Comparison of ENCODE assay signal across 8 mouse cellular contexts in the genomic region with DNA sequence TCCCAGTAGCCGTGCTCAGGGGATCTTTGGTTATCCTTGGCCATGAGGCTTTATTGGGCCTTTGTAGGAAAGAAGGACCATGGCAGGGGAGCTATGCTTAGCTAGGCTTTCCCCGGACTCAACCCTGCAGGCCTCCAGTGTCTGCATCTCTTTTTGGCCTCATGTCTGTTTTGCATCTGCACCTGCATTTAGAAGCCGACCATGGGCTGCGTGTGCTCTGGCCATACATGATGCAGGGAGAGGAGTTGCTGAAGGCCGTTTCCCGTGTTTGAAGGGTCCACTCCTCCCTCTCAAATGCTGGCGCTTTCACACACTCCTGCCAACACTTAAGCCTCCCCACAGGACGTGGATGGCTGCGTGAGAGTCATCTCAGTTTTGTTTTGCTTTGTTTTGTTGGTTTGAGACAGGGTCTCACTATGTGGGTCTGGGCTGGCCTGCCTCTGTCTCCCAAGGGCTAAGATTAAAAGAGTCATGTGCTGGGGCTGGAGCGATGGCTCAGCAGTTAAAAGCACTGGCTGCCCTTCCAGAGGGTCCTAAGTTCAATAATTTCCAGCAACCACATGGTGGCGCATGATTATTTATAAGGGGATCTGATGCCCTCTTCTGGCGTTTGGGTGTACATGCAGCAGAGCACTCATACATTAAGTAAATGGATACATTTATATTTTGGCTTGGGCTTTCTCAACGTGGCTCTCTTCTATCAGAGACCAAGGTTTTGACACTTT. TPM values are rescaled to one million over a fixed set of nuclear protein-coding genes. Genes with fewer than 3 reads are reported as not detected.
DNase-seq lines count a peak whose midpoint lies in the region; ATAC-seq lines count a peak whose summit lies in the region.

No protein-coding gene starts in this region.

- peak; percentile 18 for ATAC-seq in frontal cortex, adult (ENCODE audit: low TSS enrichment)
- peak; percentile 18; the same call in 1 of the 2 replicates for ATAC-seq in hindbrain, embryonic 14.5 days (ENCODE audit: low FRiP score)
- ATAC-seq in megakaryocyte, adult 5-6 weeks (ENCODE audit: poor library complexity, severe bottlenecking) = peak; percentile 86

- H3K27ac ChIP-seq in embryonic facial prominence, embryonic 10.5 days (replicated peaks) = no peak overlapping the region
- no peak overlapping the region; the same call in 1 of the 2 replicates for H3K27ac ChIP-seq in hindbrain, embryonic 14.5 days

- WGBS in embryonic facial prominence, embryonic 10.5 days = 44% methylated on average over 13 of the region's 13 CpGs
- WGBS in hindbrain, embryonic 14.5 days = 46% methylated on average over 13 of the region's 13 CpGs

- H3K4me2 ChIP-seq in hindbrain, embryonic 14.5 days (replicated peaks) = peak overlapping the region; percentile 13; the same call in 1 of the 2 replicates

- peaks cover 38% of the 10 kb centered on the region for H3K27me3 ChIP-seq in embryonic facial prominence, embryonic 10.5 days (replicated peaks; ENCODE audit: low read depth, poor library complexity, severe bottlenecking)
- no peaks in the 10 kb centered on the region for H3K27me3 ChIP-seq in hindbrain, embryonic 14.5 days (ENCODE audit: control insufficient read depth, insufficient read depth, low read length)

- DNase-seq in frontal cortex, postnatal 25 days (ENCODE audit: low spot score in 2 of 2) = no peak
- DNase-seq in T-cell, adult 2 months (ENCODE audit: low spot score) = peak; percentile 60
- peak; percentile 67 for DNase-seq in embryonic facial prominence, embryonic 10.5 days (ENCODE audit: low spot score)
- peak; percentile 87 for DNase-seq in hindbrain, embryonic 14.5 days (ENCODE audit: low spot score)
- peak; percentile 30 to 49 for DNase-seq in layer of hippocampus, postnatal 36 days
- peak; percentile 44 for DNase-seq in right cerebral cortex, postnatal 25 days

- H3K36me3 ChIP-seq in embryonic facial prominence, embryonic 10.5 days (replicated peaks) = no peaks in the 10 kb centered on the region
- H3K36me3 ChIP-seq in hindbrain, embryonic 14.5 days (replicated peaks; ENCODE audit: control insufficient read depth, insufficient read depth) = peaks cover 52% of the 10 kb centered on the region

- no peaks in the 10 kb centered on the region for H3K9me3 ChIP-seq in embryonic facial prominence, embryonic 10.5 days
- no peaks in the 10 kb centered on the region for H3K9me3 ChIP-seq in hindbrain, embryonic 14.5 days (ENCODE audit: control insufficient read depth, low read length)

- no peak overlapping the region for H3K9ac ChIP-seq in hindbrain, embryonic 14.5 days

- H3K4me1 ChIP-seq in embryonic facial prominence, embryonic 10.5 days = peaks cover 17% of the 10 kb centered on the region
- 0 out of 2 replicates have a peak, but pooled peaks cover 13% of the 10 kb centered on the region for H3K4me1 ChIP-seq in hindbrain, embryonic 14.5 days (replicated peaks; ENCODE audit: control insufficient read depth, insufficient read depth, low read length)

- H3K4me3 ChIP-seq in embryonic facial prominence, embryonic 10.5 days = no peak overlapping the region
- no peak overlapping the region for H3K4me3 ChIP-seq in hindbrain, embryonic 14.5 days (replicated peaks; ENCODE audit: low read length)

RNA-seq across cellular contexts. Expression of a gene that starts 4.1 kb away (rescaled TPM):
- 22.1 and 25.2 TPM in 2 replicates for polyA plus RNA-seq in embryonic facial prominence, embryonic 10.5 days (2016; fragmentation: Nextera tagmentation; extraction: Ambion mirVana)
- 412 and 543 TPM in 2 replicates for polyA plus RNA-seq in hindbrain, embryonic 14.5 days (2014; fragmentation: Nextera tagmentation; extraction: Ambion mirVana)
- total RNA-seq in layer of hippocampus, postnatal 36 days (2021) = 100 to 1,000 TPM; 527 to 578 TPM
- total RNA-seq in megakaryocyte, adult 5-6 weeks (2015) = not detected in 2 replicates
- total RNA-seq in megakaryocyte, adult 5-6 weeks (2017) = 0.08 TPM in 1 of 2 replicates, not detected in the other

RNA-seq across cellular contexts. Expression of a gene that starts 30.1 kb away (rescaled TPM):
- 11.9 and 12.7 TPM in 2 replicates for polyA plus RNA-seq in embryonic facial prominence, embryonic 10.5 days (2016; fragmentation: Nextera tagmentation; extraction: Ambion mirVana)
- polyA plus RNA-seq in hindbrain, embryonic 14.5 days (2014; fragmentation: Nextera tagmentation; extraction: Ambion mirVana) = 29.7 and 34.7 TPM in 2 replicates
- total RNA-seq in layer of hippocampus, postnatal 36 days (2021) = 10 to 100 TPM; 96.9 to 98.7 TPM
- total RNA-seq in megakaryocyte, adult 5-6 weeks (2015) = 45.3 and 45.4 TPM in 2 replicates
- 29.7 and 32.2 TPM in 2 replicates for total RNA-seq in megakaryocyte, adult 5-6 weeks (2017)

Comparison
In these comparisons a context has a peak if more than half of its experiments do, and no peak if none do; other contexts are left out.
1. ATAC-seq: peak in every context shown above with its lines; median percentile 86 in megakaryocyte, adult 5-6 weeks; 18 in frontal cortex, adult; 18 in hindbrain, embryonic 14.5 days.
2. DNase-seq: peak in T-cell, adult 2 months (single experiment), embryonic facial prominence, embryonic 10.5 days (single experiment), hindbrain, embryonic 14.5 days (single experiment), layer of hippocampus, postnatal 36 days (2 of 2) and right cerebral cortex, postnatal 25 days (single experiment); none in frontal cortex, postnatal 25 days (0 of 2).
3. RNA of a gene that starts 4.1 kb away (total RNA-seq): 527 to 578 TPM in layer of hippocampus, postnatal 36 days; 0.08 TPM in megakaryocyte, adult 5-6 weeks; every median in the first group is over 100 times any median in the second.